ENCODE assay signal across 23 mouse cellular contexts in genomic region chr5:107176196-107176595, GRCm38 (mm10).
"Had no signal": no experiment of that assay in that cellular context is flagged by ENCODE, and none has a peak within 500 bp of the region (broad histone marks: within the 10 kb centered on the region; RNA-seq: fewer than 3 reads in every experiment).

No protein-coding gene starts in this region.

- H3K27me3 ChIP-seq: heart, embryonic 13.5 days; heart, embryonic 15.5 days; hindbrain, embryonic 13.5 days; hindbrain, embryonic 15.5 days; kidney, embryonic 15.5 days; limb, embryonic 13.5 days; limb, embryonic 15.5 days; liver, embryonic 12.5 days had no signal

- H3K27ac ChIP-seq: heart, embryonic 13.5 days; heart, embryonic 15.5 days; hindbrain, embryonic 13.5 days; hindbrain, embryonic 15.5 days; hindbrain, postnatal 0 days; kidney, embryonic 15.5 days; kidney, postnatal 0 days; limb, embryonic 13.5 days; limb, embryonic 15.5 days; liver, embryonic 12.5 days; liver, embryonic 14.5 days had no signal

- DNase-seq: gastrocnemius, postnatal 10 days; gastrocnemius, postnatal 25 days; heart, postnatal 36 days; kidney, adult 11 months; kidney, adult 2 months; kidney, adult 9 months; kidney, postnatal 14 days; kidney, postnatal 36 days; layer of hippocampus, adult 9-11 months; layer of hippocampus, postnatal 36 days; left cerebral cortex, postnatal 4 days; lung, adult 18-20 months had no signal

- H3K36me3 ChIP-seq: heart, embryonic 15.5 days; hindbrain, embryonic 13.5 days; hindbrain, embryonic 15.5 days; kidney, embryonic 15.5 days; limb, embryonic 13.5 days; limb, embryonic 15.5 days; liver, embryonic 12.5 days had no signal

- H3K9ac ChIP-seq: heart, embryonic 13.5 days; heart, embryonic 15.5 days; hindbrain, embryonic 13.5 days; hindbrain, embryonic 15.5 days; kidney, embryonic 15.5 days; limb, embryonic 13.5 days; limb, embryonic 15.5 days; liver, embryonic 12.5 days; liver, embryonic 14.5 days had no signal

- H3K4me3 ChIP-seq: heart, embryonic 13.5 days; heart, embryonic 15.5 days; hindbrain, embryonic 13.5 days; hindbrain, embryonic 15.5 days; kidney, embryonic 15.5 days; limb, embryonic 13.5 days; limb, embryonic 15.5 days; liver, embryonic 12.5 days had no signal
